Mouse (Mus musculus) lung, postnatal 0 days (tissue): ENCODE measurements around the gene Nucb1.

Experiments used
- CTCF ChIP-seq: IDR thresholded peaks from 2 replicates; pipeline ENCODE4 v1.5.1; 2016; ENCODE audit warnings: antibody characterized with exemption, mild to moderate bottlenecking
- EP300 ChIP-seq: IDR thresholded peaks from 2 replicates; pipeline ENCODE4 v1.6.1; 2016; ENCODE audit warnings: antibody characterized with exemption, mild to moderate bottlenecking, control low read depth

DNA sequence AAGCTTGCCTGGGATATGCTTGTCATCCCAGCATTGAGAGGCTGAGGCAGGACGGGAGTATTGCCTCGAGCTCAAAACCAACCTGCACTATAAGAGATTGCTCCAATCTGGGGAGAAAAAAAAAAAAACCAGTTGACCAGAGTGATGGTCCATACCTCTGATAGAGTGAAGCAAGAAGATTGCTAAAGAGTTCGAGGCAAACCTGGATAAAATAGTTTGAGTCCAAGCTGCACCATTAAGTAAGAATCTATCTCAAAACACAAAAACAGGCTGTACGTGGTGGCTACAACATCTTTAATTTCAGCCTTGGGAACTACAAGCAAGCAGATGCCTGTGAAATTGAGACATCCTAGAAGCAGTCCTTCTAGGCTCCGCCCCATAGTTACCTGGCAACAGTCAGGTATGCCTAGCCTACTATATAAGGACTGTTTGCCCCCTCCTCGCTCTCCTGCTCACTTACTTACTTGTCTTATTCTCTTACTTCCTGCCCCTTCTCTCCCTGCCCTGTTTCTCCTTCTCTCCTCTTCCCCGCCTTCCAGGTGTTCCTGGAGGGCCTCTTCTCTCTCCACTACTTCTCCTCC, 43.0 kb downstream of the Nucb1 start:
- no peak for TF ChIP-seq CTCF
- no peak for TF ChIP-seq EP300
